Mouse (Mus musculus): ENCODE measurements around the gene Amh.

Gene Amh

GRCm38 (mm10) chr10:80804916-80805315 lies at the start of gene Amh:
Amh (plus strand) TSS chr10:80805243.
- DNase-seq = peak; percentile 13 to 24

- DNase-seq = no peak
Observed at GRCm38 (mm10) chr10:80755291-80756015, 49.6 kb upstream of the Amh start.

GRCm38 (mm10) chr10:80756099-80756498 lies 48.9 kb upstream of the Amh start:
- no peak for DNase-seq

- no peak for DNase-seq
Observed at GRCm38 (mm10) chr10:80756509-80756908, 48.5 kb upstream of the Amh start.

- DNase-seq = peak in 1 of 2 experiments; percentile 64
Observed at GRCm38 (mm10) chr10:80756967-80757366, 48.1 kb upstream of the Amh start.

- DNase-seq = peak; percentile 54 to 70
Observed at GRCm38 (mm10) chr10:80757717-80758116, 47.3 kb upstream of the Amh start.

- peak in 1 of 2 experiments; percentile 53 for DNase-seq
Observed at GRCm38 (mm10) chr10:80758651-80759050, 46.4 kb upstream of the Amh start.

GRCm38 (mm10) chr10:80760596-80761524 lies 44.2 kb upstream of the Amh start:
- DNase-seq = peak; percentile 50 to 69

- DNase-seq = peak in 1 of 2 experiments; percentile 7
Observed at GRCm38 (mm10) chr10:80761821-80762220, 43.2 kb upstream of the Amh start.

- DNase-seq = no peak
Observed at GRCm38 (mm10) chr10:80763502-80763901, 41.5 kb upstream of the Amh start.

- no peak for DNase-seq
Observed at GRCm38 (mm10) chr10:80765746-80766145, 39.3 kb upstream of the Amh start.

- peak in 1 of 2 experiments; percentile 57 for DNase-seq
Observed at GRCm38 (mm10) chr10:80766161-80766815, 38.8 kb upstream of the Amh start.

GRCm38 (mm10) chr10:80768365-80768764 lies 36.7 kb upstream of the Amh start:
- DNase-seq = no peak

GRCm38 (mm10) chr10:80773816-80774215 lies 31.2 kb upstream of the Amh start:
- no peak for DNase-seq

GRCm38 (mm10) chr10:80774549-80774948 lies 30.5 kb upstream of the Amh start:
- peak; percentile 96 for DNase-seq

GRCm38 (mm10) chr10:80774981-80775380 lies 30.1 kb upstream of the Amh start:
- no peak for DNase-seq

GRCm38 (mm10) chr10:80775731-80776130 lies 29.3 kb upstream of the Amh start:
- DNase-seq = peak; percentile 82 to 86

GRCm38 (mm10) chr10:80776358-80776869 lies 28.6 kb upstream of the Amh start:
- no peak for DNase-seq

GRCm38 (mm10) chr10:80777123-80777522 lies 27.9 kb upstream of the Amh start:
- DNase-seq = peak; percentile 61 to 75

- DNase-seq = no peak
Observed at GRCm38 (mm10) chr10:80779565-80779964, 25.5 kb upstream of the Amh start.

GRCm38 (mm10) chr10:80784302-80784701 lies 20.7 kb upstream of the Amh start:
- DNase-seq = no peak

- DNase-seq = no peak
Observed at GRCm38 (mm10) chr10:80784871-80785270, 20.2 kb upstream of the Amh start.

GRCm38 (mm10) chr10:80785963-80786362 lies 19.1 kb upstream of the Amh start:
- DNase-seq = peak in 1 of 2 experiments; percentile 57

Measured in cerebellum, postnatal 25 days (tissue).